Mouse (Mus musculus): ENCODE results near the gene Trip13. TPM values are rescaled to one million over a fixed set of nuclear protein-coding genes. Genes with fewer than 3 reads are reported as not detected.
A peak's percentile ranks its signal among the peaks of the same experiment; 100 is the strongest.

Trip13 gene
- total and polyA plus RNA-seq, 2 experiments from 2014 or later, result 2.6 to 10.5 TPM

DNA sequence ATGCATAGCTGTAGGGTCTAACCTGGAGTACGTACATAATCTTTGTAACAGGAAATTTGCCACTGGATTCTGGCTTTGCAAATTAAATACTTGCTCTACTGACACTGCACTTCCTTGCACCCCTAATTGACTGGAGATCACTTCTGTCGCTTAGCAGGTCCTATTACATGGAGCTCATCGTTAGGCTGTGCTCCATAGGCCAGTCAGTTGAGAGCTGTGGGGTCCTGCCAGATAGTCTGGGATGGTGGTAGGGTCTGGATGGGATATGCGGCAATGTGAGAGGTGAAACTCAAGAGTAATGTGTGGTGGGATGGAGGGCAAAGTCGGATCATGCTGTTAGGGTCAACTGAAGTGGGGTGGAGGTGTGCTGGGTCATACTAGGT, 655 bp downstream of the Trip13 start:
- peak overlapping the region; percentile 83 for H3K4me3 ChIP-seq (ENCODE audit: low read length)
- no peaks in the 10 kb centered on the region for H3K27me3 ChIP-seq (ENCODE audit: insufficient read depth, low read length)
- H3K27ac ChIP-seq, result no peak overlapping the region
- peak overlapping the region; percentile 85; the same call in 1 of the 2 replicates for H3K9ac ChIP-seq (replicated peaks; ENCODE audit: low read length)
- 14% methylated on average over 5 of the region's 5 CpGs for WGBS
- H3K4me1 ChIP-seq (ENCODE audit: insufficient read depth, low read length), result no peaks in the 10 kb centered on the region
- TF ChIP-seq CTCF (IDR thresholded peaks at IDR 0.05; ENCODE audit: low read depth), result no peak
- H3K4me2 ChIP-seq (ENCODE audit: low read depth, low read length), result peak overlapping the region; percentile 71
- H3K36me3 ChIP-seq (ENCODE audit: insufficient read depth, low read length), result peaks cover 7% of the 10 kb centered on the region
- no peaks in the 10 kb centered on the region for H3K9me3 ChIP-seq (ENCODE audit: low read length)
- no peak for DNase-seq (ENCODE audit: low spot score)
- ATAC-seq, result no peak

- Histone ChIP-seq H3K27ac (no peak overlapping the region), H3K4me1 (ENCODE audit: insufficient read depth, low read length) (no peaks in the 10 kb centered on the region), H3K9me3 (ENCODE audit: low read length) (no peaks in the 10 kb centered on the region), H3K9ac (replicated peaks; ENCODE audit: low read length) (no peak overlapping the region), H3K4me2 (ENCODE audit: low read depth, low read length) (no peak overlapping the region), H3K36me3 (ENCODE audit: insufficient read depth, low read length) (peaks cover 16% of the 10 kb centered on the region; the same call in 1 of the 2 replicates), H3K4me3 (ENCODE audit: low read length) (no peak overlapping the region), H3K27me3 (ENCODE audit: insufficient read depth, low read length) (no peaks in the 10 kb centered on the region)
- DNase-seq (ENCODE audit: low spot score) (no peak), ATAC-seq (no peak)
- WGBS, result 90% methylated on average over 10 of the region's 10 CpGs
- TF ChIP-seq CTCF (IDR thresholded peaks at IDR 0.05; ENCODE audit: low read depth), result no peak
Observed at GRCm38 (mm10) chr13:73932201-73932600, 5.4 kb downstream of the Trip13 start.

GRCm38 (mm10) chr13:73913066-73913465, 24.5 kb downstream of the Trip13 start:
- TF ChIP-seq CTCF (IDR thresholded peaks at IDR 0.05; ENCODE audit: low read depth), result no peak
- Histone ChIP-seq H3K4me3 (ENCODE audit: low read length) (no peak overlapping the region), H3K4me2 (ENCODE audit: low read depth, low read length) (no peak overlapping the region), H3K9me3 (ENCODE audit: low read length) (no peaks in the 10 kb centered on the region), H3K4me1 (ENCODE audit: insufficient read depth, low read length) (no peaks in the 10 kb centered on the region), H3K27me3 (ENCODE audit: insufficient read depth, low read length) (no peaks in the 10 kb centered on the region), H3K27ac (no peak overlapping the region), H3K36me3 (ENCODE audit: insufficient read depth, low read length) (peaks cover 8% of the 10 kb centered on the region), H3K9ac (replicated peaks; ENCODE audit: low read length) (no peak overlapping the region)
- DNase-seq (ENCODE audit: low spot score), result no peak
- 93% methylated on average over 4 of the region's 4 CpGs for WGBS
- ATAC-seq, result no peak

DNA sequence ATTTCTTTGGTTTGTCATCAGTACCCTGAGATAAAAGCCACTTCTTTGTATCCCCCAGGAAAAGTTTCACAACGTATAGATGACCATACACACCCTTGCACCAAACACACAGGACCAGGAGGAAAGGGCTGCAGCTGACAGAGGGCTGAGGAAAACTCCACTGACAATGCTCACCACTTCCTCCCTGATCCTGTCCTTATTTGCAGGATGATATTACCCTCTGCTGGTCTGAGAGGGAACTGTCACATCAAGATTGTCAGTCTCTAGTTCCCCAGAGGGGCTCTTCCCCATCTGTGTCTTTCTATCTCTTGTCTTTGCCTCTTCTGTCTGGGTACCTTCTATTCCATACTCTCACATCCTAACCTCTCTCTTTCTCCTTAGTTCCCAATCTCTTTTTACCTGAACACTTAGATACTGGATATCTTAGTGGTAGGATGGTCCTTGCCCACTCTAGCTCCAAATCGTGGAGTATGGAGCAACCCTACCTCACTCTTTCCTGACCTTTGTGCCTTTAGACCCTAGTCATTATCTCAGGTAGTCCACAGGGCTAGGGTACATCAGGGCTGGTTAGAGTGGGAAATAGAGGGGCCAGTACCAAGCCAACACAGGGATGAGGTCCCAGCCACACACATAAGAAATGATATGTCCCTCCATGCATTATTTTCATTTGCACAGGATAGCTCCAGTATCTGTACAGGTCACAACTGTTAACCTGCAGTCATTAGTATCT, 29.7 kb downstream of the Trip13 start:
- H3K27me3 ChIP-seq (ENCODE audit: insufficient read depth, low read length), result no peaks in the 10 kb centered on the region
- H3K27ac ChIP-seq, result no peak overlapping the region
- peak; percentile 95 for TF ChIP-seq CTCF (IDR thresholded peaks at IDR 0.05; ENCODE audit: low read depth)
- no peak overlapping the region for H3K9ac ChIP-seq (replicated peaks; ENCODE audit: low read length)
- H3K36me3 ChIP-seq (ENCODE audit: insufficient read depth, low read length), result no peaks in the 10 kb centered on the region
- 69% methylated on average over 2 of the region's 2 CpGs for WGBS
- ATAC-seq, result peak; percentile 92
- no peaks in the 10 kb centered on the region for H3K9me3 ChIP-seq (ENCODE audit: low read length)
- H3K4me2 ChIP-seq (ENCODE audit: low read depth, low read length), result no peak overlapping the region
- no peaks in the 10 kb centered on the region for H3K4me1 ChIP-seq (ENCODE audit: insufficient read depth, low read length)
- DNase-seq (ENCODE audit: low spot score), result peak; percentile 84
- H3K4me3 ChIP-seq (ENCODE audit: low read length), result no peak overlapping the region

DNA sequence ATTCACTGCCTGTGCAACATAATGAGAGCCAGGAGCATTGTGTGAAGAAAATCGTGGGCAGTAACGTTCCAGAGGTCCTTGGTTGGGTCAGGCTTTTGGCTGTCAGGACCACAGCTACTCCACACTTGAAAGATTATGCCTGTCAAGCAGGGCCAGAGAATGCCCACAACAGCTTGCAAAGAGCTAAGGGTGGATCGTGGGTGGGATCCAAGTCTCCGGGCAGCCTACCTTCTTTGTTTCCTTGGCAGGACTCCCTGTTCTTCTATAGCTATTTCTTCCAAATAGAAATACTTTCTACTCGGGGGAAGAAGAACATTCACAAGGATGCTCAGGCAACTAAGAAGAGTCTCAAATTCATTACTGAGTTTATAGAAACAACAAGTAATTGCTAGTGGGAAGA, 30.4 kb downstream of the Trip13 start:
- no peak for TF ChIP-seq CTCF (IDR thresholded peaks at IDR 0.05; ENCODE audit: low read depth)
- no peaks in the 10 kb centered on the region for H3K27me3 ChIP-seq (ENCODE audit: insufficient read depth, low read length)
- H3K4me1 ChIP-seq (ENCODE audit: insufficient read depth, low read length), result no peaks in the 10 kb centered on the region
- H3K9me3 ChIP-seq (ENCODE audit: low read length), result no peaks in the 10 kb centered on the region
- no peak overlapping the region for H3K4me3 ChIP-seq (ENCODE audit: low read length)
- no peak overlapping the region for H3K27ac ChIP-seq
- DNase-seq (ENCODE audit: low spot score) (peak; percentile 20), ATAC-seq (peak; percentile 22; the same call in 1 of the 2 replicates)
- H3K36me3 ChIP-seq (ENCODE audit: insufficient read depth, low read length), result no peaks in the 10 kb centered on the region
- WGBS, result 58% methylated on average over 5 of the region's 5 CpGs
- no peak overlapping the region for H3K9ac ChIP-seq (replicated peaks; ENCODE audit: low read length)
- no peak overlapping the region for H3K4me2 ChIP-seq (ENCODE audit: low read depth, low read length)

DNA sequence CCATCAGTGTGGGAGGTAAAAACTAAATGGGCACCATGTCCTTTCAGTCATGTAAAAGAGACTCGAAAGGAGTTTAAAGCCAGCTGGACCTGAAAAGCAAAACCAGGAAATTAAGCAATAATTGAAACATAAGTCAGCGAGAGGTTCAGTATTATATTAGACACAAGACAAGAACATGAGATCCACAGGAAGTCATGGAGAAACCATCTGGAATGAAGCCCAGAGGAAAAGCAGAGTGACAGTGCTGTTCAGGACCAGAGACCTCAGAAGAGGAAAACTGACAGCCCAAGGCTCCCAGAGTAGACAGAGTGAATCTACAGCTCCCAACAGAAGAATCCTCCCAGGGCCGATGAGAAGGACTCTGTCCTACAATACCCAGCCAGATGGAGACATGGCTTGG, 40.0 kb downstream of the Trip13 start:
- no peak for TF ChIP-seq CTCF (IDR thresholded peaks at IDR 0.05; ENCODE audit: low read depth)
- WGBS, result 84% methylated on average over 3 of the region's 3 CpGs
- no peaks in the 10 kb centered on the region for H3K9me3 ChIP-seq (ENCODE audit: low read length)
- H3K36me3 ChIP-seq (ENCODE audit: insufficient read depth, low read length), result no peaks in the 10 kb centered on the region
- DNase-seq (ENCODE audit: low spot score) (no peak), ATAC-seq (no peak)
- no peak overlapping the region for H3K4me3 ChIP-seq (ENCODE audit: low read length)
- no peak overlapping the region for H3K4me2 ChIP-seq (ENCODE audit: low read depth, low read length)
- H3K27me3 ChIP-seq (ENCODE audit: insufficient read depth, low read length), result no peaks in the 10 kb centered on the region
- no peak overlapping the region for H3K27ac ChIP-seq
- no peaks in the 10 kb centered on the region for H3K4me1 ChIP-seq (ENCODE audit: insufficient read depth, low read length)
- no peak overlapping the region for H3K9ac ChIP-seq (replicated peaks; ENCODE audit: low read length)

DNA sequence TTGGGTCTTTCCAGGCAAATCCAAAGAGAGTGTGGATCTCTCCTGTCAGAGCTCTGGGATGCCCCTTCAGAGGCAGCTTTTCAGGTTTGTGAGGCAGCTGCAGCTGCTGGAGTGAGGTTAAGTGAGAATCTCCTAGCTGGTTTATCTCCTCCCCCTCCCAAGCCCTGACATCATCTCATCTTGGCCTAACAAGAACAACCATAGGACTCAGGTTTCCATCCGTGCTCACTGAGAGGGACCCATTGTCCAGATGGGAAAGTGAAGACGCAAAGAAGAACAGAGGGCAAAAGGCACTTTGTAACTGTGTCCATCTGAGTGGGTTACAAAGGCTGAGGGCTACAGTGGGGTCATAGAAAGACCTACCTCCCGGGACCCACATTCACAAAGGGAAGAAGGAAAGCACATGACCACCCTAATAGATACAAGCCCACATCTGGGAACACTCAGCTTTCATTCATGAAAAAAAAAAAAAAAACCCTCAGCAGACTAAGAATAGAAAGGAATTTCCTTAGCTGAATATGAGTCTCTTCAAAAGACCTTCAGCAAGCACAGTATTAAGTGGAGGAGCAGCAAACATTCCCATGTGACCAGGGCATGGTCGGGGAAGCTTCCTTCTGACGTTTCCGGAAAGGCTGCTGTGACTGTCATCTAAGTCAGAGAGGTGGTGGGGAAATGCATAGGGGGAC, 44.9 kb downstream of the Trip13 start:
- TF ChIP-seq CTCF (IDR thresholded peaks at IDR 0.05; ENCODE audit: low read depth), result no peak
- 56% methylated on average over 6 of the region's 6 CpGs for WGBS
- H3K36me3 ChIP-seq (ENCODE audit: insufficient read depth, low read length), result no peaks in the 10 kb centered on the region
- H3K9ac ChIP-seq (replicated peaks; ENCODE audit: low read length), result no peak overlapping the region
- ATAC-seq (no peak), DNase-seq (ENCODE audit: low spot score) (no peak)
- no peaks in the 10 kb centered on the region for H3K9me3 ChIP-seq (ENCODE audit: low read length)
- no peaks in the 10 kb centered on the region for H3K4me1 ChIP-seq (ENCODE audit: insufficient read depth, low read length)
- H3K4me2 ChIP-seq (ENCODE audit: low read depth, low read length), result no peak overlapping the region
- H3K4me3 ChIP-seq (ENCODE audit: low read length), result no peak overlapping the region
- no peak overlapping the region for H3K27ac ChIP-seq
- H3K27me3 ChIP-seq (ENCODE audit: insufficient read depth, low read length), result no peaks in the 10 kb centered on the region
